Mouse (Mus musculus): ENCODE results near the gene Gm10097.

Gm10097 gene

DNA sequence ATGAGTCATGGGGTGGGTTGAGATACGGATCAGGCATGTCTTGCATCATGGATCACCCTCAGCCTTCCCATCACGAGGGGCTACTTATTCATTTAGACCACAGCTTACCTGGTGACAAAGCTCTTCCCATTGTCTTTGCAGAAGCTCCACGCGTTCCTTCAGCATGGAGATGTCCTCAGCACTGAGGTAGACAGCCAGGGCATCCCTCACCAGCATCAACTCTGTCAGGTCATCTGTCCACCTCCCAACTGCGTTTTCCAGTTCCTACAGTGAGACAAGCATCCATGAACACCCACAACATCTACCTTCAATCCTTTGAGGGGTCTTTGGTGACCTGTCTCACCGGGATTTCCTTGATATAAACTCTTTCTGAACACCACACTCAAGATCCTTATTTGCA is 14.7 kb downstream of the Gm10097 start:
- DNase-seq (ENCODE audit: low read depth in 1 of 2, low spot score in 2 of 2) = no peak

- no peak for DNase-seq (ENCODE audit: low read depth in 1 of 2, low spot score in 2 of 2)
Measured at GRCm38 (mm10) chr10:5085792-5086191, 16.8 kb downstream of the Gm10097 start.

DNA sequence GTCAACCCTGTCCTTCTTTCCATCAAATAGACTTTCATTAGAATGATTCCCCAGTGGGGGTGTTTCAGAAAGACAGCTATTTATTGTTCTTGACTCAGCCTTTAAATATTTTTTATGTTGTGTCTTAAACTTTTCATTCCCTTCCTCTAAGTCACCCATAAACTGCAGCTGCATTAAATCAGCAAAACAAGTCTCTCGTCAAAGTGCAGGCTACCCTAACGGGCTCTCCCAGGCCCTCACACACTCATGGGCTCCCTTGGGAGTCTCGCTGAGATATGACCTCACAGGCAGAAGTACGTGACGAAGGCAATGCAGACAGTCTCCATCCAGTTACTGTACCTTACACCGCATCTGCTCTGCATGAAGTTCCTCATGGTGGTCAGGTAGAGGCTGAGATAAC is 17.3 kb downstream of the Gm10097 start:
- DNase-seq (ENCODE audit: low read depth in 1 of 2, low spot score in 2 of 2) = no peak

- DNase-seq (ENCODE audit: low read depth in 1 of 2, low spot score in 2 of 2) = no peak
Measured at GRCm38 (mm10) chr10:5087336-5087735, 18.3 kb downstream of the Gm10097 start.

DNA sequence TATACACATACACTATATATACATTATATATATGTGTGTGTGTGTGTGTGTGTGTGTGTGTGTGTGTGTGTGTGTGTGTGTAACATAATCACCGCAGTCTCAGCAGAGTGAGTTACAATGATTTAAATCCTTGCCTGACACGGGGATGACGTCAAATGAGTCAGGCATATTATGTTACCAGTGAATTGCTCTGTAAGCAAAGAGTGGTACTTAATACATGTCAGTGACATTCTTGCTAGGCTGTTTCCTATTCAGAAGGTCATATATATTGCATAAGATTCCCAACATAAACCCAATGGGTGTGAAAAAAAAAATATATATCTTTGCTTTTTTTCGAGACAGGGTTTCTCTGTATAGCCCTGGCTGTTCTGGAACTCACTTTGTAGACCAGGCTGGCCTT is 20.1 kb downstream of the Gm10097 start:
- DNase-seq (ENCODE audit: low read depth in 1 of 2, low spot score in 2 of 2) = no peak

GRCm38 (mm10) chr10:5096996-5097753 is 28.2 kb downstream of the Gm10097 start:
- no peak for DNase-seq (ENCODE audit: low read depth in 1 of 2, low spot score in 2 of 2)

- no peak for DNase-seq (ENCODE audit: low read depth in 1 of 2, low spot score in 2 of 2)
Measured at GRCm38 (mm10) chr10:5097754-5098137, 28.8 kb downstream of the Gm10097 start.

DNA sequence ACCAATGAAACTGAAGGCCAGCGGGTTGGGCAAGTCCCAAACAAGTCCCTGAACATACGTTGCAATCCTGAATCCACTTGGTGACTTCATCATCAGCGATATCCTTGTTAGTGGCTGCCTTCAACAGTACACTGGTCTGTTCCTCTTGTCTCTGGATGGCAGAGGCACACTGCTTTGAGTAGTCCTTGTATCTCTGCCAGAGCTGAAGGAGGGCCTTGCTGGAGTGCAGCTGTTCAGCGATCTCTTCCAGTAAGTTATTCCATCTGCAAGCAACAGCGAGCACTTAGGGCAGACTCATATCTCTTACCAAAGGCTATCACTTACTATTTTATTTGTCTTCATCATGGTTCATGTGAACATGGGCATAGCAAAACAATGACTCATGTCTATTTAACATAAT is 41.8 kb downstream of the Gm10097 start:
- no peak for DNase-seq (ENCODE audit: low read depth in 1 of 2, low spot score in 2 of 2)

GRCm38 (mm10) chr10:5116155-5116554 is 47.2 kb downstream of the Gm10097 start:
- no peak for DNase-seq (ENCODE audit: low read depth in 1 of 2, low spot score in 2 of 2)

DNA sequence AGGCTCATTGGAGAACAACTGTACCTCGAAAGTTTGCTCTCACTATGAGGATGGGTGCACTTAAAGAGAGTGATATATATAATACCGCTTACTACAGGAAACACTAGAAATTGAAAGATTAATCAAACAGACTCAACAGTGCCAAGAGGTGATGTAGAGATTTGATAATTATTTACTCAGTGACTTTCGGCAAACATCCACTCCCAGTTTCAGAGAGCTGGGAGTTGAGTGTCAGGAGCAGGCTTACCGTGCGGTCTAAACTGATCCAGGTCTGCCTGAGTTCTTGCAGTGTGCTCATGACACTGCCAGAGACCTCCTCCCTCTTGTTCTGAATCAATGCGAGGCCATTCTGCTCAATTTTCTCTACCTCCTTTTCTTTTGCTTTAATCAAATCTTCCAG is 47.7 kb downstream of the Gm10097 start:
- no peak for DNase-seq (ENCODE audit: low read depth in 1 of 2, low spot score in 2 of 2)

Data from monocyte, adult 2 months (primary cell).